Mouse (Mus musculus) retina, embryonic 14.5 days (tissue): ENCODE data around the gene Rrnad1.
"Not testable (repeated sequence)": the region's sequence is repeated elsewhere in the genome, so short reads cannot be mapped to it uniquely, and the experiment has no call there.

ENCODE experiments used
- DNase-seq: peaks from one replicate; pipeline ENCODE4 v3.0.0-alpha.2; 2015; ENCODE audit warnings: low spot score

The Rrnad1 gene

GRCm38 (mm10) chr3:87913891-87914290 is 16.6 kb downstream of the Rrnad1 start:
- no peak for DNase-seq

GRCm38 (mm10) chr3:87913491-87913890 is 17.0 kb downstream of the Rrnad1 start:
- DNase-seq: no peak

GRCm38 (mm10) chr3:87910573-87911141 is 19.9 kb downstream of the Rrnad1 start:
- peak; percentile 82 for DNase-seq

- no peak for DNase-seq
Observed at GRCm38 (mm10) chr3:87909874-87910273, 20.6 kb downstream of the Rrnad1 start.

- no peak for DNase-seq
Observed at GRCm38 (mm10) chr3:87909381-87909780, 21.1 kb downstream of the Rrnad1 start.

- no peak for DNase-seq
Observed at GRCm38 (mm10) chr3:87907906-87908305, 22.6 kb downstream of the Rrnad1 start.

- peak; percentile 33 for DNase-seq
Observed at GRCm38 (mm10) chr3:87906981-87907857, 23.3 kb downstream of the Rrnad1 start.

- peak; percentile 53 for DNase-seq
Observed at GRCm38 (mm10) chr3:87906601-87906980, 23.9 kb downstream of the Rrnad1 start.

- DNase-seq: peak; percentile 97
Observed at GRCm38 (mm10) chr3:87905880-87906485, 24.5 kb downstream of the Rrnad1 start, which contains the start of gene Hdgf. Hdgf (plus strand) TSS chr3:87906321.

GRCm38 (mm10) chr3:87903821-87904220 is 26.7 kb downstream of the Rrnad1 start:
- no peak for DNase-seq

GRCm38 (mm10) chr3:87901959-87902358 is 28.6 kb downstream of the Rrnad1 start:
- not testable (repeated sequence) for DNase-seq

GRCm38 (mm10) chr3:87901036-87901624 is 29.4 kb downstream of the Rrnad1 start:
- no peak for DNase-seq

GRCm38 (mm10) chr3:87899776-87900175 is 30.7 kb downstream of the Rrnad1 start:
- DNase-seq: no peak

- no peak for DNase-seq
Observed at GRCm38 (mm10) chr3:87899266-87899665, 31.3 kb downstream of the Rrnad1 start.

- DNase-seq: no peak
Observed at GRCm38 (mm10) chr3:87893367-87893905, 37.1 kb downstream of the Rrnad1 start.

GRCm38 (mm10) chr3:87891481-87891880 is 39.0 kb downstream of the Rrnad1 start:
- no peak for DNase-seq

- DNase-seq: not testable (repeated sequence)
Observed at GRCm38 (mm10) chr3:87887400-87887799, 43.1 kb downstream of the Rrnad1 start.

- no peak for DNase-seq
Observed at GRCm38 (mm10) chr3:87886416-87886815, 44.1 kb downstream of the Rrnad1 start.

- DNase-seq: no peak
Observed at GRCm38 (mm10) chr3:87886004-87886365, 44.5 kb downstream of the Rrnad1 start.

- peak; percentile 97 for DNase-seq
Observed at GRCm38 (mm10) chr3:87885281-87886003, 45.1 kb downstream of the Rrnad1 start, which contains the start of gene Prcc. Prcc (minus strand) TSS chr3:87885608.

- peak; percentile 41 for DNase-seq
Observed at GRCm38 (mm10) chr3:87884708-87885251, 45.7 kb downstream of the Rrnad1 start.
